Mouse (Mus musculus): Measurements from ENCODE around the gene Bckdk.
"Not testable (repeated sequence)": the region's sequence is repeated elsewhere in the genome, so short reads cannot be mapped to it uniquely, and the experiment has no call there.

Bckdk gene

GRCm38 (mm10) chr7:127936216-127936884 lies 32.5 kb downstream of the Bckdk start:
- TF ChIP-seq NANOG (IDR thresholded peaks at IDR 0.05; ENCODE audit: borderline replicate concordance, low read length) = no peak
- no peak for TF ChIP-seq CTCF (conservative IDR thresholded peaks at IDR 0.05; ENCODE audit: low read length)
- no peak for TF ChIP-seq POU5F1 (IDR thresholded peaks at IDR 0.05; ENCODE audit: borderline replicate concordance, low read length)
- Histone ChIP-seq H3K4me1 (replicated peaks; ENCODE audit: low read depth, low read length) (peaks cover 49% of the 10 kb centered on the region), H3K4me3 (replicated peaks; ENCODE audit: low read length) (peak overlapping the region; percentile 94), H3K9me3 (ENCODE audit: low read length) (no peaks in the 10 kb centered on the region), H3K36me3 (ENCODE audit: insufficient read depth, low read length) (no peaks in the 10 kb centered on the region), H3K27me3 (ENCODE audit: insufficient read depth, low read length) (0 out of 2 replicates have a peak, but pooled peaks cover 3% of the 10 kb centered on the region)

GRCm38 (mm10) chr7:127942097-127942496 lies 38.2 kb downstream of the Bckdk start:
- not testable (repeated sequence) for H3K36me3 ChIP-seq (ENCODE audit: insufficient read depth, low read length); H3K4me3 ChIP-seq (replicated peaks; ENCODE audit: low read length); H3K9me3 ChIP-seq (ENCODE audit: low read length)
- Histone ChIP-seq H3K27me3 (ENCODE audit: insufficient read depth, low read length) (peaks cover 46% of the 10 kb centered on the region), H3K4me1 (replicated peaks; ENCODE audit: low read depth, low read length) (peaks cover 30% of the 10 kb centered on the region)
- TF ChIP-seq CTCF (conservative IDR thresholded peaks at IDR 0.05; ENCODE audit: low read length) = peak; percentile 20; the same call in 1 of the 2 replicates

- TF ChIP-seq NANOG (IDR thresholded peaks at IDR 0.05; ENCODE audit: borderline replicate concordance, low read length) = no peak
- TF ChIP-seq CTCF (conservative IDR thresholded peaks at IDR 0.05; ENCODE audit: low read length) = no peak
- TF ChIP-seq POU5F1 (IDR thresholded peaks at IDR 0.05; ENCODE audit: borderline replicate concordance, low read length) = no peak
- H3K9me3 ChIP-seq (ENCODE audit: low read length) = no peaks in the 10 kb centered on the region
These were observed 40.7 kb downstream of the Bckdk start for GRCm38 (mm10) chr7:127944614-127945013.

GRCm38 (mm10) chr7:127946470-127947023 lies 42.7 kb downstream of the Bckdk start, which contains the start of gene Prss36:
Prss36 (minus strand) TSS chr7:127946725.
- H3K27me3 ChIP-seq (ENCODE audit: insufficient read depth, low read length) = peaks cover 43% of the 10 kb centered on the region
- no peak within 1 kb of the TSS for H3K4me3 ChIP-seq (replicated peaks; ENCODE audit: low read length)
- no peaks in the 10 kb centered on the region for H3K9me3 ChIP-seq (ENCODE audit: low read length)
- no peaks in the 10 kb centered on the region for H3K36me3 ChIP-seq (ENCODE audit: insufficient read depth, low read length)
- TF ChIP-seq NANOG (IDR thresholded peaks at IDR 0.05; ENCODE audit: borderline replicate concordance, low read length) (no peak), CTCF (conservative IDR thresholded peaks at IDR 0.05; ENCODE audit: low read length) (no peak), POU5F1 (IDR thresholded peaks at IDR 0.05; ENCODE audit: borderline replicate concordance, low read length) (no peak)
- peaks cover 31% of the 10 kb centered on the region for H3K4me1 ChIP-seq (replicated peaks; ENCODE audit: low read depth, low read length)

More at GRCm38 (mm10) chr7:127944614-127945013, 40.7 kb downstream of the Bckdk start:
- Histone ChIP-seq H3K27me3 (ENCODE audit: insufficient read depth, low read length) (peaks cover 46% of the 10 kb centered on the region), H3K36me3 (ENCODE audit: insufficient read depth, low read length) (no peaks in the 10 kb centered on the region), H3K4me1 (replicated peaks; ENCODE audit: low read depth, low read length) (peaks cover 31% of the 10 kb centered on the region), H3K4me3 (replicated peaks; ENCODE audit: low read length) (peak overlapping the region; percentile 75)

GRCm38 (mm10) chr7:127952864-127953581 lies 49.1 kb downstream of the Bckdk start:
- no peaks in the 10 kb centered on the region for H3K36me3 ChIP-seq (ENCODE audit: insufficient read depth, low read length)
- H3K4me1 ChIP-seq (replicated peaks; ENCODE audit: low read depth, low read length) = peaks cover 15% of the 10 kb centered on the region
- TF ChIP-seq NANOG (IDR thresholded peaks at IDR 0.05; ENCODE audit: borderline replicate concordance, low read length) (no peak), CTCF (conservative IDR thresholded peaks at IDR 0.05; ENCODE audit: low read length) (no peak), POU5F1 (IDR thresholded peaks at IDR 0.05; ENCODE audit: borderline replicate concordance, low read length) (no peak)
- no peaks in the 10 kb centered on the region for H3K27me3 ChIP-seq (ENCODE audit: insufficient read depth, low read length)
- peak overlapping the region; percentile 66 for H3K4me3 ChIP-seq (replicated peaks; ENCODE audit: low read length)
- H3K9me3 ChIP-seq (ENCODE audit: low read length) = no peaks in the 10 kb centered on the region

GRCm38 (mm10) chr7:127959364-127959763 lies 55.5 kb downstream of the Bckdk start:
- no peak overlapping the region for H3K4me3 ChIP-seq (replicated peaks; ENCODE audit: low read length)
- TF ChIP-seq POU5F1 (IDR thresholded peaks at IDR 0.05; ENCODE audit: borderline replicate concordance, low read length) (no peak), CTCF (conservative IDR thresholded peaks at IDR 0.05; ENCODE audit: low read length) (no peak), NANOG (IDR thresholded peaks at IDR 0.05; ENCODE audit: borderline replicate concordance, low read length) (no peak)
- H3K27me3 ChIP-seq (ENCODE audit: insufficient read depth, low read length) = no peaks in the 10 kb centered on the region
- no peaks in the 10 kb centered on the region for H3K36me3 ChIP-seq (ENCODE audit: insufficient read depth, low read length)
- no peaks in the 10 kb centered on the region for H3K9me3 ChIP-seq (ENCODE audit: low read length)
- peaks cover 5% of the 10 kb centered on the region; the same call in 1 of the 2 replicates for H3K4me1 ChIP-seq (replicated peaks; ENCODE audit: low read depth, low read length)
